Mouse (Mus musculus): ENCODE measurements at regions not wholly inside any gene's neighbourhood (a gene's known extent, or its start where the extent isn't known, plus 50 kb on each side); places are given as distances from the start of the nearest gene placed in this dataset.

DNA sequence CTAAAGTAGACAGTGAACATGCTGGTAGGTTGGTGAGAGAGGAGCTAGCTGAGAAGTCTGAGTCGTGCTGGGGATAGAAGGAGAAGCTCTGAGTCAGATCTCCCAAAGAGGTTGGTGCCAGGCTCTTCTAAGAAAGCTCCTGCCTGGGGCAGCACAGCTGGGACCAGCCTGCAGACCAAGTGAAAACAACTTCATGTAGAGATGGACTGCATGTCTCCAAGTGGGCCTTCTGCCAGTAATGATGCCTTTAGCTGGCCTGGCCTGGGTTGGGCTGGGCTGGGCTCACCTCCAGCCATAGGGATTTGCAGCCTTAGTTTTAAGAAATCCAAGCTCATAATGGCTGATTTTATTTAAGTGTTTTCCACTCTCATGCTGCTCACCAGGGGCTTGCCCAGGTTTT, 357.7 kb downstream of the Insig2 start:
- Histone ChIP-seq H3K27ac (ENCODE audit: control insufficient read depth, insufficient read depth, low read depth, low read length, poor library complexity) (no peak overlapping the region), H3K4me3 (replicated peaks; ENCODE audit: control insufficient read depth, low read depth, low read length) (no peak overlapping the region), H3K4me1 (ENCODE audit: control insufficient read depth, insufficient read depth, low read length) (no peaks in the 10 kb centered on the region)
- no peak for TF ChIP-seq POLR2A (IDR thresholded peaks at IDR 0.05; ENCODE audit: borderline replicate concordance, control insufficient read depth, low read depth, low read length)
- no peak for TF ChIP-seq CTCF (IDR thresholded peaks at IDR 0.05; ENCODE audit: control insufficient read depth, insufficient read depth, low read length)
- WGBS, result 50% methylated on average over 1 of the region's 1 CpGs

DNA sequence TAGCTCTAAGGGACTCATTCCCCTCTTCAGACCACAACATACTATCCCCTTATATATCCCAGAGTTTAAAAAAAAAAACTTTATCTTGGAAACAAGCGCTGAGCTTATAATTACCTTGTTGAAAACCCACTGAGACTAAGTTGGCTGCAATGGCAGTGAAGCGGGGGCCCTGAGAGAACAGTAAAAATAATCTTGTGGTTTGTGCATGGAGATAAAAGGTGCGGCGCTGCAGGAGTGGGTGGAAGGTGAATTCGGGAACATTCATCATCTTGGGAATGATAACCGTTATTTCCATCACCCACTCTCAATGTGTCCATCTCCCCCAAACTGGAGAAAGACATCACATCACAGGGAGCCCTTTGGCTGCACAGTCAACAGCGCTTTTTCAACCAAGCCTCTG, 327.9 kb downstream of the Insig2 start:
- H3K4me1 ChIP-seq (ENCODE audit: control insufficient read depth, insufficient read depth, low read length), result no peaks in the 10 kb centered on the region
- H3K27ac ChIP-seq (ENCODE audit: control insufficient read depth, insufficient read depth, low read depth, low read length, poor library complexity), result no peak overlapping the region
- no peak overlapping the region for H3K4me3 ChIP-seq (replicated peaks; ENCODE audit: control insufficient read depth, low read depth, low read length)
- TF ChIP-seq CTCF (IDR thresholded peaks at IDR 0.05; ENCODE audit: control insufficient read depth, insufficient read depth, low read length) (no peak), POLR2A (IDR thresholded peaks at IDR 0.05; ENCODE audit: borderline replicate concordance, control insufficient read depth, low read depth, low read length) (no peak)
- WGBS, result 82% methylated on average over 7 of the region's 7 CpGs

DNA sequence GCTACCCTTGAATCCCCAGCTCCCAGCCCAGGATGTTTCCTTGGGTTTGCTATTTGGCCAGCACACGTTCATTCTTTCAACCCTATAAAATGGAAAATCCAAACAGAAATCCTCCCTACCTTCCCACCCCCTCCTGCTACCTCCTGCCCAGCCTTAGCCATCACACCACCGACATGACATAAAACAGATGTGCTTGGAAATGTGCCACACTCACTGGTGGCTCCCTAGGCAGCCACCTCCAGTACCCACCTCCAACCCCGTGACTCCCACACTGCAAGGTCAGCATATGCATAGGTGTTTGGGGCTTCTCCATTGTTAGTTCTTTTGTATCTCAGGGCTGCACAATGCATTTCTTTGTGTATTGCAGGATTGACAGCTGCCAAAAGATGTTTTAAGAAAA, 327.2 kb downstream of the Insig2 start:
- WGBS, result 37% methylated on average over 3 of the region's 3 CpGs
- H3K27ac ChIP-seq (ENCODE audit: control insufficient read depth, insufficient read depth, low read depth, low read length, poor library complexity), result no peak overlapping the region
- TF ChIP-seq POLR2A (IDR thresholded peaks at IDR 0.05; ENCODE audit: borderline replicate concordance, control insufficient read depth, low read depth, low read length), result no peak
- no peak for TF ChIP-seq CTCF (IDR thresholded peaks at IDR 0.05; ENCODE audit: control insufficient read depth, insufficient read depth, low read length)
- no peaks in the 10 kb centered on the region for H3K4me1 ChIP-seq (ENCODE audit: control insufficient read depth, insufficient read depth, low read length)
- H3K4me3 ChIP-seq (replicated peaks; ENCODE audit: control insufficient read depth, low read depth, low read length), result no peak overlapping the region

DNA sequence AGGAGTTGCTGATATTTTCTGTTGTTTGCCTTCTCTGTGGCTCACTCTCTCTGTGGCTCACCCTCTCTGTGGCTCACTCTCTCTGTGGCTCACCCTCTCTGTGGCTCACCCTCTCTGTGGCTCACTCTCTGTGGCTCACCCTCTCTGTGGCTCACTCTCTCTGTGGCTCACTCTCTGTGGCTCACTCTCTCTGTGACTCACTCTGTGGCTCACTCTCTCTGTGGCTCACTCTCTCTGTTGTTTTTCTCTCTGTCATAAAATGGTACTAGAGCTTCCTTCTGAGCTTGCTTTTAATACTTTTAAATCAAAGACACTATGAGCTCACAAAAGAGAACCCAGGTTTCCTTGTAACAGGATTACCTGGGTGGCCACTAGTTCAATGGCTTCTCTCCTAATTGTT, 320.3 kb downstream of the Insig2 start:
- TF ChIP-seq POLR2A (IDR thresholded peaks at IDR 0.05; ENCODE audit: borderline replicate concordance, control insufficient read depth, low read depth, low read length), result no peak
- TF ChIP-seq CTCF (IDR thresholded peaks at IDR 0.05; ENCODE audit: control insufficient read depth, insufficient read depth, low read length), result no peak
- Histone ChIP-seq H3K4me3 (replicated peaks; ENCODE audit: control insufficient read depth, low read depth, low read length) (no peak overlapping the region), H3K27ac (ENCODE audit: control insufficient read depth, insufficient read depth, low read depth, low read length, poor library complexity) (no peak overlapping the region), H3K4me1 (ENCODE audit: control insufficient read depth, insufficient read depth, low read length) (no peaks in the 10 kb centered on the region)

DNA sequence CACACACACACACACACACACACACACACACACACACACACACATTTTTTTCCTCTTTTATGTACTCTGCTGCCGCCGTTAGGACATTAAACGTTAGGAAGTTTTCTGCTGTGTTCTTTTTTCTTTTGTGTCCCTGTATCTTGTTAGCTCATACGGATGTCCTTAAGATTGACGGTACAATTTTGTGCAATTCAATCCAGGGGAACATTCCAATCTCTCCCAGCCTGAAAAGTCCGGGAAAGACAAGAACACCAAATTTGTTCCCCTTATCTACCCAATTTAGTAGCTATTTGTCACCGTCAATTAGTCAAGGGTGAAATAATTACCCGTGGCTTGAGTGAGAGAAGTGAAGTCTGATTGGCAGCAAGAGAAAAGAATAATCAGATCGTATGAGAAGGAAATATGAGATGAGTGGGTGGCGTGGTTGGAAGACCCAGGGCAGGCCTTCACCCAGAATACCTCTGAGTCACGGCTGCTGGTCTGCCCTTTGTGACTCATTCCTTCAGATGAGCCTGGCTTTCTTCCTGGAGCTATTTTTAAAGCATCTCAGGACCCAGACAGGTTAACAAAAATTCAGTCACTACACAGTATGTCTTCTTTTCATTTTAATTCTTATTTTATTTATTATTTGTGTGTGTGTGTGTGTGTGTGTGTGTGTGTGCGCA, 318.4 kb downstream of the Insig2 start:
- no peak overlapping the region for H3K4me3 ChIP-seq (replicated peaks; ENCODE audit: control insufficient read depth, low read depth, low read length)
- TF ChIP-seq POLR2A (IDR thresholded peaks at IDR 0.05; ENCODE audit: borderline replicate concordance, control insufficient read depth, low read depth, low read length), result no peak
- TF ChIP-seq CTCF (IDR thresholded peaks at IDR 0.05; ENCODE audit: control insufficient read depth, insufficient read depth, low read length), result no peak
- no peaks in the 10 kb centered on the region for H3K4me1 ChIP-seq (ENCODE audit: control insufficient read depth, insufficient read depth, low read length)
- H3K27ac ChIP-seq (ENCODE audit: control insufficient read depth, insufficient read depth, low read depth, low read length, poor library complexity), result no peak overlapping the region
- 67% methylated on average over 12 of the region's 12 CpGs for WGBS

DNA sequence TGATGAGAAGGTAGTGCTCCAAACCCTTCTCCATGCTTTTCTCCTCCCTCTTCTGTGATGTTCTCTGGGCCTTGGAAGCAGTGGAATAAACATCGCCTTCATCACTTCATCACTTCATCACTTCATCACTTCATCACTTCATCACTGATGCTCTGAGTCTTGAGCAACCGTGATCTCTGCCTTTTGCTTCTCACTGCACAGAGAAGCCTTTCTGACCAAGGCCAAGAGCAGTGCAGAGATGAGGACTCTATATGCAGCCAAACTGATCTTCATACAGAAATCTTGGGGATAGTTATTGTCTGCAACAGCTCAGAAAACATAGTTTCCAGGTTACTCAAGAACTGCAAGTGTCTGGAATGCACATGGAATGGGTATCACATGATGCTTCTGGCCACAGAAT, 303.0 kb downstream of the Insig2 start:
- no peak for TF ChIP-seq CTCF (IDR thresholded peaks at IDR 0.05; ENCODE audit: control insufficient read depth, insufficient read depth, low read length)
- 78% methylated on average over 2 of the region's 2 CpGs for WGBS
- Histone ChIP-seq H3K4me1 (ENCODE audit: control insufficient read depth, insufficient read depth, low read length) (no peaks in the 10 kb centered on the region), H3K4me3 (replicated peaks; ENCODE audit: control insufficient read depth, low read depth, low read length) (no peak overlapping the region), H3K27ac (ENCODE audit: control insufficient read depth, insufficient read depth, low read depth, low read length, poor library complexity) (no peak overlapping the region)

DNA sequence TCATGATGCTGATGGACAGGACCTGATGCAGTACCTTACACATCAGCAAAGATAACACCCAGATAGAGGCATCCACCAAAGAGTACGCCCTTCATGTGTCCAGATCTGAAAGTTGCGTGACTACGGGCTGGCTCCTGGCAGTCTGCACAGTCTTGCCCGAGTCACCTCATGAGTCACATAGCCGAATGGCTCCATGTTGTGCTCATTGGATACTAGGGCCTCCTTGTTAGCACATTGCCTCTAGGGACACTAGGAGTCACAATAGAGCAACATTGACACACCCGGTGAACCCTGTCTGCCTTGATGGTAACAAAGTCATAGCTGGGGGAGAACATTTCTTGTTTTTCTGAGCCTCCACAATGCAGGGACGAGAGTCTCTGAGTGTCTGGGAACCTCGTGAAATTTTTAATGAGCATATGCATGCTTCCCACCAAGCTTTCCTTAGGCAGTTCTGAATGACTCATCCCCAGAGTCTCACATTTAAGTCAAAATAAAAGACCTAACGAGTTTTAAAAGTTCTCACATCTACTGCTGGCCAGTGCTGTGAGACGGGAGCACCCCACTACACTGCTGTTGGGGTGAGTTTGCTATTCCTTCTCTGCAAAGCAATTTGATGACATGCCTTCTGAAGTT, 297.5 kb downstream of the Insig2 start:
- 77% methylated on average over 10 of the region's 10 CpGs for WGBS
- no peak overlapping the region for H3K27ac ChIP-seq (ENCODE audit: control insufficient read depth, insufficient read depth, low read depth, low read length, poor library complexity)
- no peak overlapping the region for H3K4me3 ChIP-seq (replicated peaks; ENCODE audit: control insufficient read depth, low read depth, low read length)
- no peak for TF ChIP-seq CTCF (IDR thresholded peaks at IDR 0.05; ENCODE audit: control insufficient read depth, insufficient read depth, low read length)
- TF ChIP-seq POLR2A (IDR thresholded peaks at IDR 0.05; ENCODE audit: borderline replicate concordance, control insufficient read depth, low read depth, low read length), result no peak
- no peaks in the 10 kb centered on the region for H3K4me1 ChIP-seq (ENCODE audit: control insufficient read depth, insufficient read depth, low read length)

DNA sequence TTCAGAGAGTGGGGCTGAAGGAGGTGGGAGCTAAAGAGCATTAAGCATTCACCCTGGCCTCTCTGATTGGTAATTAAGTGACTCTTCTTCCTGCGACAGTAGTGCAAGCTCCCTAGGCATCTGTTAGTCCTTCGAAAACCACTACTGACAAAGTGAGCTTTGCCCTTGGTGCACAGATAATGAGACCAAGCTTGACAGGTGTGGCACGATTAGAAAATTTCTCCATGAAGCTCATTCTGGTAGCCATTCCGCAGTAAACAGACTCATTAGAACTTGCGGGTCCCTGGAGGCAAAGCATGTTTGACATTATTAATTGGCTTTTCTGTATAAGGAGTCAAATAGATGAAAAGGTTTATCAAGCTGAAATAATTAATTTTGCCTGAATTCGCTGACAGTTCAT, 285.8 kb downstream of the Insig2 start:
- H3K4me3 ChIP-seq (replicated peaks; ENCODE audit: control insufficient read depth, low read depth, low read length), result no peak overlapping the region
- H3K27ac ChIP-seq (ENCODE audit: control insufficient read depth, insufficient read depth, low read depth, low read length, poor library complexity), result no peak overlapping the region
- 81% methylated on average over 6 of the region's 6 CpGs for WGBS
- TF ChIP-seq CTCF (IDR thresholded peaks at IDR 0.05; ENCODE audit: control insufficient read depth, insufficient read depth, low read length), result no peak
- TF ChIP-seq POLR2A (IDR thresholded peaks at IDR 0.05; ENCODE audit: borderline replicate concordance, control insufficient read depth, low read depth, low read length), result no peak
- no peaks in the 10 kb centered on the region for H3K4me1 ChIP-seq (ENCODE audit: control insufficient read depth, insufficient read depth, low read length)

DNA sequence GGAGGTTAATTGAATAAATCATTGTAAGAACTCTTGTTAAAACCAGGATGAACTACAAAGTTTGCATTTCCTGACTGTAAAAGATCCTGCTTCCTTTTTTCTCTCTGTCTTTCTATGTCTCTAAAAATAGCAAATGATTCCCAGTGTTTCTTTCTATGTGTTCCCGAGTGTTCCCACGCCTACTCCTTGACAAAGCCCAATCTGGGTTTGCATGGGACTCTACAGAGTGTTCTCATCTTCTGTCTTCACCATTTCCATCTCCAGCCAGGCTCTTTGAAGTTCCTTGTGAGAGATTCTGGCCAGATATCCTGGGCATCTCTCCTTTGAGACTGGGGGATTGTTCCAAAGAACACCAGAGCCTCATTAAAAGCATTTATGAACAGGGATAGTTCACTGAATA, 285.0 kb downstream of the Insig2 start:
- Histone ChIP-seq H3K4me1 (ENCODE audit: control insufficient read depth, insufficient read depth, low read length) (no peaks in the 10 kb centered on the region), H3K27ac (ENCODE audit: control insufficient read depth, insufficient read depth, low read depth, low read length, poor library complexity) (no peak overlapping the region), H3K4me3 (replicated peaks; ENCODE audit: control insufficient read depth, low read depth, low read length) (no peak overlapping the region)
- no peak for TF ChIP-seq POLR2A (IDR thresholded peaks at IDR 0.05; ENCODE audit: borderline replicate concordance, control insufficient read depth, low read depth, low read length)
- no peak for TF ChIP-seq CTCF (IDR thresholded peaks at IDR 0.05; ENCODE audit: control insufficient read depth, insufficient read depth, low read length)
- WGBS, result 25% methylated on average over 2 of the region's 2 CpGs

Data from bone marrow, adult 2 months (tissue).